Comparison of ENCODE assay signal across 1 mouse cellular context in genomic region chr9:44319105-44319886, GRCm38 (mm10).
TF ChIP-seq lines count a peak whose summit lies in the region.

No protein-coding gene starts in this region.

TF ChIP-seq in C2C12, 6 proteins besides CTCF, POLR2A, EP300 and RAD21:
- TF ChIP-seq CEBPB (IDR thresholded peaks at IDR 0.05; ENCODE audit: low read depth) (no peak), MYOG (IDR thresholded peaks at IDR 0.05; ENCODE audit: control insufficient read depth, extremely low read depth, insufficient read length) (no peak), MAX (IDR thresholded peaks at IDR 0.05) (no peak), MYOD1 (IDR thresholded peaks at IDR 0.05; ENCODE audit: control insufficient read depth, insufficient read length, low read depth) (no peak), FOSL1 (IDR thresholded peaks at IDR 0.05; ENCODE audit: insufficient read depth, low read length, poor library complexity, severe bottlenecking) (no peak), USF1 (IDR thresholded peaks at IDR 0.05; ENCODE audit: low read depth) (no peak)
